Mouse (Mus musculus) heart, embryonic 10.5 days (tissue): ENCODE data around the gene Col9a2. TPM values are rescaled to one million over a fixed set of nuclear protein-coding genes. Genes with fewer than 3 reads are reported as not detected.

Source experiments
- DNase-seq: peaks from one replicate; pipeline ENCODE4 v3.0.0-alpha.2; 2017; ENCODE audit warnings: low spot score
- H3K27ac ChIP-seq: fragments of 300-500 bp; sonication (generic); 2 replicates; pipeline ENCODE4 v1.5.1; 2016; ENCODE audit warnings: mild to moderate bottlenecking
- H3K27me3 ChIP-seq: fragments of 300-500 bp; sonication (generic); 2 replicates; pipeline ENCODE4 v1.6.1; 2016; ENCODE audit warnings: mild to moderate bottlenecking; ENCODE audit not compliant: poor library complexity, insufficient read depth, severe bottlenecking
- H3K36me3 ChIP-seq: fragments of 300-500 bp; sonication (generic); 2 replicates; pipeline ENCODE4 v1.6.1; 2016; ENCODE audit warnings: mild to moderate bottlenecking, moderate library complexity
- H3K4me1 ChIP-seq: fragments of 300-500 bp; sonication (generic); 2 replicates; pipeline ENCODE4 v1.6.1; 2016; ENCODE audit warnings: mild to moderate bottlenecking
- H3K4me3 ChIP-seq: fragments of 300-500 bp; sonication (generic); 2 replicates; pipeline ENCODE4 v1.5.1; 2016; ENCODE audit warnings: mild to moderate bottlenecking, moderate library complexity
- H3K9me3 ChIP-seq: fragments of 300-500 bp; sonication (generic); 2 replicates; pipeline ENCODE4 v1.6.1; 2016; ENCODE audit warnings: mild to moderate bottlenecking, moderate library complexity
- WGBS: fragments of 180-500 bp; shearing (Covaris S2); methylation state at CpG from one replicate; pipeline ENCODE4 v1.1.7; 2016; 5-methylcytosine and 5-hydroxymethylcytosine counted together
- polyA plus RNA-seq: library from polyadenylated mRNA; unstranded; fragments of >200 nt; fragmentation: Nextera tagmentation; extraction: Ambion mirVana; gene quantifications from 2 replicates; pipeline ENCODE4 v1.2.1, GENCODE M21; 2016

Gene Col9a2
- 3.3 and 6.4 TPM in 2 replicates for polyA plus RNA-seq

- no peaks in the 10 kb centered on the region for H3K36me3 ChIP-seq
- peak within 1 kb of the TSS; percentile 67 for H3K27ac ChIP-seq
- 3% methylated on average over 46 of the region's 46 CpGs for WGBS
- peaks cover 27% of the 10 kb centered on the region for H3K4me1 ChIP-seq
- H3K4me3 ChIP-seq: peak within 1 kb of the TSS; percentile 65
- no peaks in the 10 kb centered on the region for H3K9me3 ChIP-seq
- no peak for DNase-seq
- H3K27me3 ChIP-seq: peaks cover 33% of the 10 kb centered on the region
Observed at GRCm38 (mm10) chr4:121039331-121040115, at the start of gene Col9a2. Gene Col9a2 (plus strand): TSS chr4:121039385.

DNA sequence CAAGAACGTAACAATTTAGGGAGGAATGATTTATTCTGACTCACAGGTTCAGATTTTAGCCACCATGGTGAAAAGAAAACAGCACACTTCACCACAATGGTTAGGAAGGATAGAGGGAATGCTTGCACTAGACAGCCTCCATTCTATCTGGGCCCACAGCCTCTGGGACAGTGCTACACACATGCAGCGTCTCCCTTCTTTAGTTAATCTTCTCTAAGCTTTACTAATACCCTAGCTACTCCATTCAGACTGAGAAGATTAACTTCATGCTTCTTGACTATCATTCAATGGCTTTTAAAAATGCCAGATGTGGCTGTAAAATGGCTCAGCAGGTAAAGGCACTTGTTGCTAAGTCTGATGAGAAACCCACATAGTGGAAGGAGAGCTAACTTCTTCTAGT is 46.9 kb upstream of the Col9a2 start:
- Histone ChIP-seq H3K4me1 (no peaks in the 10 kb centered on the region; the same call in 1 of the 2 replicates), H3K4me3 (no peak overlapping the region), H3K27ac (no peak overlapping the region), H3K27me3 (no peaks in the 10 kb centered on the region), H3K9me3 (peaks cover 4% of the 10 kb centered on the region; the same call in 1 of the 2 replicates), H3K36me3 (no peaks in the 10 kb centered on the region)
- 85% methylated on average over 2 of the region's 2 CpGs for WGBS
- DNase-seq: no peak

DNA sequence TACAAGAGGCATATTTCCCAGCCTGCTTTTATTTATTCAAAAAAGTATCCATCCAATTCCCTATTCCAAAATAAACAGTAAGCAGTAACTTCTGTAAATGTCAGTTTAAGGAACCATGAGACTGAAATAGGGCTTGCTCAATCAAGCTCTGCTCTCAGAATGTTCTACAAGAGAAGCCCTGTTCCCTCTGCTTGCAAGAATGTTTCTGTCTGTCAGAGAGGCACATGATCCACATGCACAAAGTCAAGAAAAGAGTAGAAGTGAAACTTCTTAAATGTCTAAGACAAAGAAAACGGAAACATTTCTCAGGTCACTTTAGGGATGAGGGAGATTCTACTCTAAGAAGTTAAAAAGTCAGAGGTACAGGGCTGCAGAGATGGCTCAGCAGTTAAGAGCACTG is 46.2 kb upstream of the Col9a2 start:
- Histone ChIP-seq H3K27ac (no peak overlapping the region), H3K4me3 (no peak overlapping the region), H3K9me3 (peaks cover 4% of the 10 kb centered on the region; the same call in 1 of the 2 replicates), H3K4me1 (no peaks in the 10 kb centered on the region; the same call in 1 of the 2 replicates), H3K36me3 (no peaks in the 10 kb centered on the region), H3K27me3 (no peaks in the 10 kb centered on the region)
- 81% methylated on average over 1 of the region's 1 CpGs for WGBS
- DNase-seq: no peak

DNA sequence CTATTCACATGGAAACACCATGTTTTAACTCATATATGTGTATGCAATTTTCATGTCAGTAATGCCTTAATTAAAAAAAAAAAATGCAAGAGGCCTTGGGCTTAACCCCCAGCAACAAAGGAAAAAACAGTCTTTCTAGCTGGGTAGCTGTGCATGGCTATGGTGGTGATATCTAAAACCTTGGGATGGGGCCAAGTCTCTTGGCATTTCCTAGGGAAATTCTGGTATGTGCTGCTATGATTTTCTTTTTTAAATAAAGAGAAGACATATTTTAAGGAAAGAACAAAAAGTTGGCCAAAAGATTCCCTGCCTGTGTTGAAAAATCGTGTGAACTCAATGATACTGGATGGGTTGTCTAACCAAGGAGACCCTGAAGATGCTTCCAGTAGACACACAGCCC is 43.3 kb upstream of the Col9a2 start:
- WGBS: 85% methylated on average over 1 of the region's 1 CpGs
- H3K27me3 ChIP-seq: no peaks in the 10 kb centered on the region
- no peaks in the 10 kb centered on the region for H3K36me3 ChIP-seq
- no peak for DNase-seq
- H3K9me3 ChIP-seq: no peaks in the 10 kb centered on the region
- no peak overlapping the region for H3K4me3 ChIP-seq
- peaks cover 8% of the 10 kb centered on the region; the same call in 1 of the 2 replicates for H3K4me1 ChIP-seq
- no peak overlapping the region for H3K27ac ChIP-seq

GRCm38 (mm10) chr4:121001042-121001441 is 38.1 kb upstream of the Col9a2 start:
- Histone ChIP-seq H3K27ac (no peak overlapping the region), H3K9me3 (no peaks in the 10 kb centered on the region), H3K4me1 (peaks cover 46% of the 10 kb centered on the region), H3K36me3 (no peaks in the 10 kb centered on the region), H3K27me3 (no peaks in the 10 kb centered on the region), H3K4me3 (no peak overlapping the region)
- 82% methylated on average over 2 of the region's 2 CpGs for WGBS
- no peak for DNase-seq

DNA sequence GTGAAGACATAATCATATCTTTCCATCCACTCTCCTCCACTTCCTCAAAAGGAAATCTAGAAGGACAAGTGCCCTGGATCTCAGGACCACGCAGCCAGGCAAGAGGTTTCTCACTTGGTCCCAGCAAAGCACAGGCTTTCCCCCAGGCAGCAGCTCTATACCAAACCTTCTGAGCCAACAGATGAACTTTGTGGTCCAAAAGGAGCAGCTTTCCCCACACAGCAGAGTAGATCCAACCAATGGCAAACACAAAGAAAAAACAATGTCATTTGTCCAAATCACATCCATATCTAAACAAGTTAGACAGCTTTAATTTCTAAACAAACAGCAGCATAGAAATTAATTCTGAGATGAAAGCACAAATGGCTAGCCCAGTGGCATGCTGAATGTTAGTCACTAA is 37.5 kb upstream of the Col9a2 start:
- no peaks in the 10 kb centered on the region for H3K27me3 ChIP-seq
- H3K4me3 ChIP-seq: no peak overlapping the region
- no peak for DNase-seq
- H3K27ac ChIP-seq: no peak overlapping the region
- no peaks in the 10 kb centered on the region for H3K36me3 ChIP-seq
- WGBS: 37% methylated on average over 1 of the region's 1 CpGs
- H3K4me1 ChIP-seq: peaks cover 46% of the 10 kb centered on the region
- no peaks in the 10 kb centered on the region for H3K9me3 ChIP-seq

DNA sequence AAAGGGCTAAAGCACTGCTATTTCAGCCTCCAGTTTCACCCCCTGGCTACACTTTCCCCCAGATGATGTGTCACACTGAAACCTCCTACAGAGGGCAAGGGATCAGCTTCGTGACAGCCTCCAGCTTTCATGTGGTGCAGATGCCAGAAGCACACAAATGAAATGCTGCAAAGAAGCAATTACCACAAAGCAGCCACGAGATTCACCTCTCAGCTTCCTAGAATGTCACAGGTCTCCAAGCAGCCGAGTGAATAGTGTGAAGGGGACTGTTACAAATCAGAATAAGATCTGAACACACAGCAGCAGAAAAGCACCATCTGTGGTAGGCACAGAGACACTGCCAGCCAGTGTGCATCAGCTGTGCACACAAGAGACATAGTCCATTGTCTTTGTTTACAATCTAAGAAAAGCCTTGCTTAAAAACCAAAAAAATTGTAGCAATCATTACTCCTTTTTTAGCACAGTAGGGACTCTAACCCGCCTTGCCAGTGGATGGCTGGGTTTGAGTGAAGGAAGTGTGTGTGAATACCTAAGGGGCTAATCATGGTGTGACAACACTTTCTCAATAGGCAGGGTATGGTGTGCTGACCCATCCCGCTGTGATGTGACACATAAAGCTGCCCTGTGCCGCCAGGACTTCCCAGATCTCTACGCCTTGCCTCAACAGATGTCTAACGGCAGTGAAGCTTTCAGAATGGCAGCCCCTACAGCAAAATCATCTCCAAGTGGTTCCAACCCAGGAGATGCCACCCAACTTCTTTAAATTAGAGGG is 36.6 kb upstream of the Col9a2 start:
- Histone ChIP-seq H3K4me1 (peaks cover 46% of the 10 kb centered on the region), H3K9me3 (no peaks in the 10 kb centered on the region), H3K36me3 (no peaks in the 10 kb centered on the region), H3K27me3 (no peaks in the 10 kb centered on the region), H3K27ac (0 out of 2 replicates have a peak overlapping the region, but pooled peaks have one; percentile 16), H3K4me3 (no peak overlapping the region)
- no peak for DNase-seq
- WGBS: 28% methylated on average over 8 of the region's 8 CpGs

DNA sequence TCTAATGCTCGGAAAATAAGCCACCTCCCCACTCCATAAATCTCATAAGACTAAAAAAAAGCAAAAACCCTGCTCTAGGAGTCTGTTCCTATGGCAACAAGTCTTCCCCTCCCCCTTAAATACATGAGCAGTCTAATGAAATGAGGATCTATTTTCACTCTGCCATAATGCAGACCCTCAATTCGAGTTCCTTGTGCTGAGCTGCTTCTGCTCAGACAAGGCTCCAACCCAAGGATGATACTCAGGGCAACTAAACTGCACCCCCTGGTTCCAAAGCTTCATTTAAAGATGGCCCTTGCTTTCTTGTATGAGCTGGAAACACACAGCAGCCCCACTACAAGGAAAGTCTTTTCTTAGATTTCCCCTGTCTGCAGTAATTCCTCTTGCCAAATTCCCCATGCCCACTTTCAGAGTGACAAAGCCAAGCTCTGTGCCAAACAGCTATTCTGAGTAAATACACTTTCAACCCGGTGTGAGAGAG is 35.5 kb upstream of the Col9a2 start:
- Histone ChIP-seq H3K4me3 (no peak overlapping the region), H3K27me3 (no peaks in the 10 kb centered on the region), H3K9me3 (no peaks in the 10 kb centered on the region), H3K27ac (no peak overlapping the region), H3K36me3 (no peaks in the 10 kb centered on the region), H3K4me1 (peaks cover 50% of the 10 kb centered on the region)
- no peak for DNase-seq
- WGBS: 45% methylated on average over 3 of the region's 3 CpGs

DNA sequence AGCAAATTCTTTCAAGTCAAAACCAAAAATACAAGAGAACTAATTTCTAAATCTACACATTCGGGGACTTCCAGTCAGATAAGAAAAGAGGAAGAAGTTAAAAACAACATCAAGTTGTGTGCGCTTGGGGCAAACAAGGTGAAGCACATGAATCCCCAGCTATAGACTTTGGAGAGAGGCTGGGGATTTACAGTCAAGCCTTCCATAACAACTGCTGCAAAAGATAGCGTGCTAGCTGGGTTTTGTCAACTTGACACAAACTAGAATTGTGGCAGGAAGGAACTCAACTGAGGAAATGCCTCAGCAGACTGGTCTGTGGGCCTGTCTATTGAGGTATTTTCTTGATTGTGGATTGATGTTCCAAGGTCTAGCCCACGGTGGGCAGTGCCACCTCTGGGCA is 34.5 kb upstream of the Col9a2 start:
- Histone ChIP-seq H3K27me3 (no peaks in the 10 kb centered on the region), H3K4me3 (no peak overlapping the region), H3K9me3 (no peaks in the 10 kb centered on the region), H3K4me1 (peaks cover 52% of the 10 kb centered on the region), H3K36me3 (no peaks in the 10 kb centered on the region), H3K27ac (peak overlapping the region; percentile 50; the same call in 1 of the 2 replicates)
- no peak for DNase-seq
- 36% methylated on average over 4 of the region's 4 CpGs for WGBS

DNA sequence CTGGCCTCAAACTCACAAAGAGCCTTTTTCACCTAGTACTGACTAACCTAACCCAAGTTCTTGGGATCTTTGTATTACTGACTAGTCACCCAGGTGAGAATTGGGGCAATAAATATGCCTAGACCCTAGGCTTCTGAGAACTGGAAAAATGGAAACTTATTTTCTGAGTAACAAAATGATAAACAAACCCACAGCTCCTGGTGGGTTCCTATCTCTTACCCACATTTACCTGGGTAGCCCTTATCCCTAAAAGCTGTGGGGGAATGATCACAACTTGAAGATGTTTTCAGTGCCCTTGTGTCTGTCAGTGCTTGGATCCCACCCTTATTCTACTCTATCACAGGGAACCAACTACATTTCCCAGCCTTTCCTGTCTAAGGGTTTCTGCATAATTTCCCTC is 32.2 kb upstream of the Col9a2 start:
- H3K4me3 ChIP-seq: no peak overlapping the region
- no peak overlapping the region for H3K27ac ChIP-seq
- no peaks in the 10 kb centered on the region for H3K9me3 ChIP-seq
- H3K4me1 ChIP-seq: peaks cover 39% of the 10 kb centered on the region
- no peaks in the 10 kb centered on the region for H3K36me3 ChIP-seq
- no peaks in the 10 kb centered on the region for H3K27me3 ChIP-seq
- no peak for DNase-seq

DNA sequence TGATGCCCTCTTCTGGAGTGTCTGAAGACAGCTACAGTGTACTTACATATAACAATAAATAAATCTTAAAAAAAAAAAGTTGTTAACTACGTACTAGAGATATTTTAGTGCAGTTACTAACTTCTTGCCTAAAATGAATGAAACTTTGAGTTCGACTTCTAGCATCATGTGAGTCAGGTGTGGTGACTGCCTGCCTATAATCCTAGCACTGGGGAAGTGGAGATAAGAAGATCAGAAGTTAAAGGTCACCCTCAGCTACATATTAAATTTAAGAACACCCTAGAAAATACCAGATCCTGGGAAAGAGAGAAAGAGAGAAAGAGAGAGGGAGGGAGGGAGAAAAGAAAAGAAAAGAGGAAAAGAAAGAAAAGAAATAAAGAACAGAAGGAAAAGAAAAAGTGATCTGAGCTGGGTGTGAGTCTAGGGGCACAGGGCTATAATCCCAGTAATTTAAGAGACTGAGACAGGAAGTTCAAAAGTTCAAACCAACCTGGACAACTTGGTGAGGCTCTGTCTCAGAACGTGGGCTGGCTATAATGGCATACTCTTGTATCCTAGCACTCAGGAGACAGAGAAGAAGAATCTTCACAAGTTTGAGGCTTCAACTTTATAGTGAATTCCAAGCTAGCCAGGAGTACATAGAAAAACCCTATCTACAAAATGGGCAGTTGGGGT is 31.0 kb upstream of the Col9a2 start:
- no peak overlapping the region for H3K4me3 ChIP-seq
- no peaks in the 10 kb centered on the region for H3K27me3 ChIP-seq
- no peak for DNase-seq
- no peaks in the 10 kb centered on the region for H3K36me3 ChIP-seq
- peaks cover 32% of the 10 kb centered on the region for H3K4me1 ChIP-seq
- no peak overlapping the region for H3K27ac ChIP-seq
- H3K9me3 ChIP-seq: no peaks in the 10 kb centered on the region
- 69% methylated on average over 3 of the region's 3 CpGs for WGBS

GRCm38 (mm10) chr4:121009151-121009550 is 30.0 kb upstream of the Col9a2 start:
- Histone ChIP-seq H3K4me3 (no peak overlapping the region), H3K36me3 (no peaks in the 10 kb centered on the region), H3K27ac (no peak overlapping the region), H3K27me3 (no peaks in the 10 kb centered on the region), H3K4me1 (peaks cover 27% of the 10 kb centered on the region), H3K9me3 (no peaks in the 10 kb centered on the region)
- DNase-seq: no peak
- WGBS: 71% methylated on average over 5 of the region's 5 CpGs
